Mouse (Mus musculus) layer of hippocampus, postnatal 36 days (tissue): ENCODE measurements around the gene Bpifb5. TPM values are rescaled to one million over a fixed set of nuclear protein-coding genes. Genes with fewer than 3 reads are reported as not detected.
"Not testable (repeated sequence)": the region's sequence is repeated elsewhere in the genome, so short reads cannot be mapped to it uniquely, and the experiment has no call there.

Source experiments
- DNase-seq, 2 experiments: peaks; one replicate each; pipeline ENCODE4 v3.0.0; 2022
- total RNA-seq, 2 experiments: library from RNA; stranded (reverse); gene quantifications; 2 replicates each; pipeline ENCODE4 v1.2.3; 2021

Bpifb5 gene
- not detected for total RNA-seq

DNA sequence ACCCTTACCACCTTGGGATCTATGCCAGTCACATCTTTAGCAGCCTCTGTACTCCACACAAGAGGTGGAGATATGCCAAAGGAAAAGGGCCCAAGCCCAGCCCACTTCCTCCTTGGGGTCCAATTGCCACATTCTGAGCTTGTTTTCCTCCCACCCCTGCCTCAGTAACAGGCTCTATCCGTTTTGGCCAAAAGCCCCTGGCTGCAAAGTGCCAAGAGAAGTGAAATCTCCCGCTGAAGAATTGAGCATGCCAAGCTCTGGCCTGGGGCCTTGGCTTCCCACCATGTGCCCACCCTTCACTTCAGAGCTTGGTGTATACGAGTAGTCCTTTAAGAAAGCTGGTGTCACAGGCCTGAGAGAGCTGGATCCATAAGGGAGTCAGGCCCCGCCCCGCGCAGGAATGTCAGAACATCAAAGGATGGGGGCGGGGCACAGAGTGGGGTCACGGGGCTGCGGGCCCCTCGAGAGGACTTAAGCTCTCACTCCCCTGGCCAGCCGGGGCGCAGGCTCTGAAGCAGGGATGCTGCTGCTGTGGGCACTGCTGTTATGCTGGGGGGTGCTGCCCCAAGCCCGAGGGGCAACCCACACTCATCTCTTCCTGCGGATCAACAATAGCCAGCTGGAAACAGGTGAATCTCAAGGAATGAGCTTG is at the start of gene Bpifb5:
Gene Bpifb5, plus strand, starts transcription at position 478 of the 652 bp plus-strand sequence.
- no peak for DNase-seq

- DNase-seq, result not testable (repeated sequence)
These were observed 41.6 kb upstream of the Bpifb5 start for GRCm38 (mm10) chr2:154181900-154182299.

GRCm38 (mm10) chr2:154183061-154183460 is 40.5 kb upstream of the Bpifb5 start:
- not testable (repeated sequence) for DNase-seq

- DNase-seq, result no peak
These were observed 38.2 kb upstream of the Bpifb5 start for GRCm38 (mm10) chr2:154185319-154185718.

DNA sequence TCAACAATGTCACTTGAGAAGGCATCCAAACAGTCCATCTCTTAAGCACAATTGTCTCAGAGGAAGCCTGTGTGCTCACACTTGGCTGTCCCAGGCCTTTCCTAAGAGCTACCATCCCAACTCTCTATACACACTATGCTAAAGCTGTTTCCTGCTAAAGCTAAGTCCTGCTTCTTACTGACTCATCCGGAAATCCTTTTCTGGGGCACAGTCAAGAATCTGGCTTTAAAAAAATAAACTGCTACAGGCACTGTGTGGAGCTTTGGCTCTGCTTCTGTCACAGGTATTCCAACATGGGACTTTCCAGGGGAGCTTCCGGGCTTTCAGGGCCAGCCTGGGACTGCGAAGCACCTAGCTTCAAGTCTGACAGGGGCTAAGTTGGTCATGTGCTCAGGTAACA is 37.8 kb upstream of the Bpifb5 start:
- no peak for DNase-seq

DNA sequence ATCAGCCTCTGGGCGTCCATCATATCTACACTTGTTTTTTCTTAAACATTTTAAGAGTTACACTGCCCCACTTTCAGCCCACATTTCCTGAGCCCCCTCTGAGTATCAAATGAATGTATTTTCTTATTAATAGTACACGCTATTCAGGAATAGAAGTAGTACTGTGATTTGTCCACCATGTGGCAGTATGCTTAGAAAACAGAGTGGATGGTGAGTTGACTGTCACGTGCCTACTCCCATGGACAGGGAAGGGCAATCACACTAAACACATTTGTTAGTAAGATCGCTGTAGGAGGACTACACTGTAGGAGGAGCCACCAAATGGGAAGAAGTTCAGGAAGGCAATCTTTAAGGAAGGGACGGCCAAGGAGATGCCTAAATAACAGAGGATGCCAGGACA is 36.1 kb upstream of the Bpifb5 start:
- no peak for DNase-seq

GRCm38 (mm10) chr2:154189877-154190434 is 33.6 kb upstream of the Bpifb5 start:
- DNase-seq, result no peak

GRCm38 (mm10) chr2:154190546-154191258 is 32.8 kb upstream of the Bpifb5 start, which contains the start of gene Bpifb1:
TSS of gene Bpifb1 (plus strand) at chr2:154190818.
- no peak for DNase-seq

DNA sequence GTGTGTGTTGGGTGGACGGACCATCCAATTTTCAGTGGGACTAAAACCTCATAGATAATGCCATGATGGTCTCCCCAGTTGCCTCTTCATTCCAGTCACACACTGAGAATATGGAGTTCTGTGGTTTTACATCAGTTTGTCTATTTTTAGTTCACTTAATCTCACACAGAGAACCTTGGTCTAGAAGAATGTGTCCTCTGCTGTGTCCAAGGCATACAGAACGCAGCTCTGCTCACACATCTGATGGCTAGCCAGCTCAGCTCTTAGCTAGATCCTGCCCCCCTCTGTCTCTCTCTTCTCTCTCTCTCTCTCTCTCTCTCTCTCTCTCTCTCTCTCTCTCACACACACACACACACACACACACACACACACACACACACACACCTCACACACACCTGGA is 31.4 kb upstream of the Bpifb5 start:
- DNase-seq, result no peak

DNA sequence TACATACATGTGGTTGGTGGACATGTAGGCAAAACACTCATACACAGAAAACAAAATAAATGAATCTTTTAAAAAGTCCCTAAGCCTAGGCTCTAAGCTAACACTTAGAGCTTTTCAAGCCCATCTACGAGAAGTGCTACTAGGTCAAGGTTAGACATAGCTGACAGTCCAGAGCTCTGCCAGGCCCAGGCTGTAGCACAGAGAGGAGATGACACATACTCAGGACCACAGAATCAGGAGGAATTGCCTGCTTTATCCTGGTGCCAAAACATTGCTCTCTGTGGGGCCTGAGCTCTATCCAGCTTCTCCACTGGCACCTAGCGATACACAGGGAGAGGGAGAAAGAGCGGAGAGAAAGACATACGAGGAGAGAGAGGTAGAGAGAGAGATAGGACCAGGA is 30.5 kb upstream of the Bpifb5 start:
- DNase-seq, result no peak

DNA sequence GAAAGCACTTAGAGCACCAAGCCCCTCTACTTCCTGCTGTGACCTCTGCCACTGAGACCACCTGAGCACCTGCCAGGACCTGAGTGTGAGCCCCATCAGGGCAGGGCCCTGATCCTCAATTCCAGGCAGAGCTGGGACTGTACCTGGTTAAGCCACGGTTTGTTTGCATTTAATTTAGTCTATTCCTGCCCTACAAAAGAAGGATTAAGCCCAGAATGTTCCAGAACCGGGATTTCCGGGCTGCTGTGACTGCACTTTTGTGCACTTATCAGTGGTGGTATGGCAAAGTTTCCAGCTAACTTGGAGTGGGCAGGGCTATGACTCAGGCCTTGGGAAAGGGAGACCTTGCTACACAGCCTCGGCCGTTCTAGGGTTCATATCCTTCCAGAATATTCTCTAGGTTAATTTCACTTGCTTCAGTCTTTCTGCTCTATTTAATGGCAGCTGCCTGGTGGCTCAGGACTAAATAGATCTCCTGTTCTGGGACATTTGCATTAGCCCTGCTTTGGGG is 29.5 kb upstream of the Bpifb5 start:
- peak in 1 of 2 experiments; percentile 0 for DNase-seq

DNA sequence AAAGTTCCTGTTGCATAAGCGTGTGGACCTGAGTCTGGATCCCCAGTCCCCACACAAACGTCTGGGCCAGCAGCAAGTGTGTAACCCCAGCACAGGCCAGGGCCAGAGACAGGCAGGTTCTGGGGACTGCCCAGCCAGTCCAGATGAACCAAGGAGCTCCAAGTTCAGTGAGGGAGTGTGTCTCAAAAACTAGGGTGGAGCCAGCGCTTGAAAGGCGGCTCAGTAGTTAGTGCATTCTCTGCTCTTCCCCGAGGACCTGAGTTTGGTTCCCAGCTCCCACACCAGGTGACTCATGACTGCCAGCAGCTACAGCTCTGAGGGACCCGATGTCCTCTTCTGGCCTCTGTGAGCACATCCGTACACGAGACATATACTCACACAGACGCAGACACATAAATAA is 26.5 kb upstream of the Bpifb5 start:
- DNase-seq, result no peak

- DNase-seq, result no peak
These were observed 18.9 kb upstream of the Bpifb5 start for GRCm38 (mm10) chr2:154204630-154205029.

GRCm38 (mm10) chr2:154206908-154207307 is 16.6 kb upstream of the Bpifb5 start:
- no peak for DNase-seq

DNA sequence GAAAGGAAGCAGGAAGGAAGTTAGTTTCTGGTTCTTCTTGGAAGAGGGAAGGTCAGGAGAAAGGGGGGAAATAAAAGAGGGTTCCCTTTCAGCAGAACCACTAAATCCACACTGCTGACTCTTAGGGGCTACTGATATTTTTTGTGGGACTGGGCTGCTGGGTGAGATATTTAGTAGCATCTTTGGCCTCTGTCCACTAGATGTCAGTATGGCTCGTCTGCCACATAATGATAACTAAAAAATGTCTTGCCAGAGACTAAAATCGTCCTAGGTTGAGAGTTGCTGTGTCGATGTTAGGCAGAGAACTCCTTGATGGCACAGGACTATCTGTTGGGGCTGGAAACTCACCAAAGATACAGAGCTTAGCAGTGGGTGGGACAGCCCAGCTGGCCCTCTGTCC is 14.4 kb upstream of the Bpifb5 start:
- no peak for DNase-seq

DNA sequence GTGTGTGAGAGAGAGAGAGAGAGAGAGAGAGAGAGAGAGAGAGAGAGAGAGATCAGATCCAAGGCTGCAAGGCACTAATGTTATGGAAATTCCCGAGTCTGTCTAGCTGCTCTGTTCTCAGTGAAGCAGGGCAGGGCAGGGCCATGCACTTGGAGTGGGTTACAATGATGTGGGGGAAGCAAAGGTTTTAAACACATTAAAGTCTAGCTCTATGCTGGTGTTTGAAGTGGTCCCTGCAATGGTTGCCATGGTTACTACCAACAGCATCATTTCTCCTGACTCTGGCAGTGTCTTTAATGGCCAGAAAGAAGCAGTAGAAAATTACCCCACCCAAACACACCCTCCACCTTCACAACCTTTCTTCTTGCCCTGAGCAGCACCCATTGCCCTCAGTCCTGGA is 12.4 kb upstream of the Bpifb5 start:
- no peak for DNase-seq

GRCm38 (mm10) chr2:154211881-154212280 is 11.7 kb upstream of the Bpifb5 start:
- DNase-seq, result peak; percentile 45 to 46

DNA sequence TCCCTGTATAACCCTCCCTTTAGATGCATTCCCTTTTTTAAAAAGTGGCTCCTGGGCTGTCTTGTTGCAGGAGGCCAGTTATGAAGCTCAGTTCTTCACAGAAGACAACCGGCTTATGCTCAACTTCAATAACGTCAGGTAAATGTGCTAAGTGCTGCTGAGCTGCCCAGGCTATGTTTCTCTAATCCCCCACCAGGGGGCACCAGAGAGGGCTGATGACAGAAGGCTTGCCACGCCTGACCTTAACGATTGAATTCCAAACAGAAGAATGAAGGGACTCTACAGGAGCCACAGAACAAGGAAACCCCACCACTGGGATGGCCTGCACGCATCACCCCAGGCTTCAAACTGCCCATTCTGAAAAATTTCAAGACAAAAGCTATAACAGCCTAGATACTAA is 8.4 kb upstream of the Bpifb5 start:
- peak; percentile 45 to 52 for DNase-seq

GRCm38 (mm10) chr2:154219950-154220349 is 3.6 kb upstream of the Bpifb5 start:
- DNase-seq, result no peak

GRCm38 (mm10) chr2:154223917-154224273 is 353 bp downstream of the Bpifb5 start:
- no peak for DNase-seq

DNA sequence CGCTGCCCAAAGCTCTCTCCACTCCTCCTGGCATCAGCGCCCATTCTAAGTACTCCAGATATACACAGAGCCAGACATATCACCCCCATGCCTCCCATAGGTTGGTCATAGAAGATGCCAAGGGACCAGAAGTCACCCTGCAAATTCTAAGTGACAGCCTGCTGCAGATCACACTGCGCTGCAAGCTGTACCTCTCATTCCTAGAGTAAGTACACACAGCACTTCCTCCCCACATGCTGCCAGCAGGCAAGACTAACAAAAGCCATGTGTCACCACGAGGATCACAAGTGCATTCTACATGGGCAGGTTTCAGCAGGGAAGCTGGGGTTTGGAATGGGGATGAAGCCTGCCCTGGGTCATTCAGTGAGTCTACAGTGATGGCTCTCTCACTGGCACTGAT is 3.4 kb downstream of the Bpifb5 start:
- DNase-seq, result no peak

GRCm38 (mm10) chr2:154227830-154228229 is 4.3 kb downstream of the Bpifb5 start:
- no peak for DNase-seq

- DNase-seq, result peak; percentile 40 to 55
These were observed 9.9 kb downstream of the Bpifb5 start for GRCm38 (mm10) chr2:154233426-154233825.

DNA sequence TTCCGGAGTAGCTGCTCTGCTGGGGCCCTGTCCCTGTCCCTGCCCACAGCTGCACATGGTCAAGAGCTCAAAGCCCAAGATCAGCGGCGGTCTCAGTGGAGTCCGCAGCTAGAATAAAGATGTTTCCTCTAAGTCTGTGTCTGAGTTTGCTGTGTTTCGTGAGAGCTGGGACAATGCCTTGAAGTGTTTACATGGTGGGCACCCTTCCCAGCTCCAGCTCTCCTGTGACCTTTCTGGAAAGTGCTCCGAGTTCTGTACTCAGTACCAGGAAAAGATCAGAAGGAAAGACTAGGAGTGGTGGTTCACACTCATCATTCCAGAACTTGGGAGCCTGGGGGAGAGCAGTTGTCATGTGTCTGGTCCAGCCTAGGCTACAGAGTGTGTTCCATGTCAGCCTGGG is 17.2 kb downstream of the Bpifb5 start:
- DNase-seq, result no peak
